Mouse (Mus musculus) layer of hippocampus, postnatal 14 days (tissue): ENCODE data around the gene Gabpb2. TPM values are rescaled to one million over a fixed set of nuclear protein-coding genes. Genes with fewer than 3 reads are reported as not detected.

ENCODE experiments used
- DNase-seq, 2 experiments: peaks; one replicate each; pipeline ENCODE4 v3.0.0; 2021 to 2022; ENCODE audit warnings: low spot score in 2 of 2, mixed read lengths in 1 of 2
- long read RNA-seq, 2 experiments: library from polyadenylated mRNA; stranded (forward); transcript quantifications; one replicate each; pipeline ENCODE4 v2.0.0; 2021
- total RNA-seq, 2 experiments: library from RNA; stranded (reverse); gene quantifications; 2 replicates each; pipeline ENCODE4 v1.2.3; 2021

The Gabpb2 gene
- total RNA-seq: 10 to 100 TPM; 10.5 to 11.8 TPM
- long read RNA-seq, experiment 1, partial matches to known transcripts: 1 of 1 reads
- long read RNA-seq, experiment 1, other reads (novel, unspliced or antisense): 0 of 1 reads
- long read RNA-seq, experiment 2, partial matches to known transcripts: 0 of 4 reads
- long read RNA-seq, experiment 2, other reads (novel, unspliced or antisense): 4 of 4 reads

DNA sequence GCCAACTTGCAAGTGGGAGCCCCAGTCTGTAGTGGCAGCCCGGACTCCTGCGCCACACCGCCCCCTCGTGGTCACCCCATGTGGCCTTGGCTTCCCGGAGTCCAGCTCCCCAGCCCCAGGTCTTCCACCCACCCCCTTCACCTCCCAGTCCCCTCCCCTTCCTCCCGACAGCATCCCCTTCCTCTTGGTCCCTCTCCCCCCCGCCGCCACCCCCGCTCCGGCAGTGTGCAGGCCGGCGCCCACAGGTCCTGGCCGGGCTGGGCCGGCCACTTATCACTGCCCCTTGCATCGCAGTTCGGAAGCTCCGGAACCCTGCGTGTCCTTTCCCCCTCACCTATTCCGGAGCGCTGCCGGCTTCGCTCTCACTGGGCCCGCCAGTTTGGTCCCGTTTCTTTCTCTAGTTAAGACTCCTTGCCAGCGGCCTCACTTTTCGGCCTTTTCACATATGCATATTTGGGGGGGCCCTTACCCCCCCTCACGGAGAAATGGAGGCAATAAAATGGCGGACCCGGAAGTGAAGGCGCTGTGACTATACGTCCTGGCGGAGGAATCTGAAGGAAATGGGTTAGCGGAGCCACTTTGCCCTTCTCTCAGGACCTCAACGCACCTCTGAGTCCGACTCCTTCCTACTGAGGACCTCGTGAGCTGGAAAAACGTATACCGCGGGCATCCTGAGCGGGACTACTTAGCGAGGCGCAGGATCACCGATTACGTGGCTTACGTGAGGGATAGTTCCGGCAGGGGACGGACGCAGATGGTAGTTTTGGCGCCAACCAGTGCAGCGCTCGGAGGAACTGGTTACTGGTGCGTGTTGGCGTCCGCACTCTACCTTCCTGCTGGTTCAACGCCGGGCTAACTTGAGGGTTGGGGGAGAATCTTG is at the start of gene Gabpb2:
Gene Gabpb2, minus strand, starts transcription at position 662 of the 880 bp plus-strand sequence.
- peak; percentile 92 for DNase-seq

DNA sequence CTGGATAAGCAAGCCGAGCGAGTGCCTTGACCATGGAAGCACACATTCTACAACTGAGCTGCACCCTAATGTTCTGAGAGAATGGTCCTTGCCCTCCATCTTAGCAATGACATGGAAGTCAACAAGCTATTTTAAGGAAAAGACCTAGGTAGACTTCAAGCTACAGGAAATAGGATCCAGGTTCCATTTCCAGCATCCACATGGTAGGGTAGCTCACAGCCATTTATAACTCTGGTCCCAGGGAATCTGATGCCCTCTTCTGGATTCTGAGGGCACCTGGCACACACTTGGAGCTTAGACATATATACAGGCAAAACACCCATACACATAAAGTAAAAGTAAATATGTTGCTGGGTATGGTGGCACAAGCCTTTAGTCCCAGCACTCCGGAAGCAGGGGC is 48.3 kb upstream of the Gabpb2 start:
- DNase-seq: no peak

DNA sequence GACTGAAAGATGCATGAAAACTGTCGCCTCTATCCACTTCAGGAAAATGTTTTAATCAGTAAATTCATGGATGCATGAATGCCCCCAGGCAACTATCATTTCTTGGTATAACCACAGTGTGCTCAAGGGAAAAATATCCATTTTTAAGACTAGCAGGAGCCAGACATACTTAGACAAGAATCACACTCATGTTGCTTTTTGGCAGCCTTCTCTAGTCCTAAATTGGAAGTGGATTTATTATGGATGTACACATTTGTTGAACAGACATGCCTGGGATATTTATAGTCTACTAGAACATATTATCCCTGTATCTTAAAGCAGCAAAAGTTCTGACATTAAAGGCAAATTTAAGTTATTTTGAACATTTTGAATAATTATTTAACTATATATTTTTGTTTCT is 47.0 kb upstream of the Gabpb2 start:
- DNase-seq: no peak

DNA sequence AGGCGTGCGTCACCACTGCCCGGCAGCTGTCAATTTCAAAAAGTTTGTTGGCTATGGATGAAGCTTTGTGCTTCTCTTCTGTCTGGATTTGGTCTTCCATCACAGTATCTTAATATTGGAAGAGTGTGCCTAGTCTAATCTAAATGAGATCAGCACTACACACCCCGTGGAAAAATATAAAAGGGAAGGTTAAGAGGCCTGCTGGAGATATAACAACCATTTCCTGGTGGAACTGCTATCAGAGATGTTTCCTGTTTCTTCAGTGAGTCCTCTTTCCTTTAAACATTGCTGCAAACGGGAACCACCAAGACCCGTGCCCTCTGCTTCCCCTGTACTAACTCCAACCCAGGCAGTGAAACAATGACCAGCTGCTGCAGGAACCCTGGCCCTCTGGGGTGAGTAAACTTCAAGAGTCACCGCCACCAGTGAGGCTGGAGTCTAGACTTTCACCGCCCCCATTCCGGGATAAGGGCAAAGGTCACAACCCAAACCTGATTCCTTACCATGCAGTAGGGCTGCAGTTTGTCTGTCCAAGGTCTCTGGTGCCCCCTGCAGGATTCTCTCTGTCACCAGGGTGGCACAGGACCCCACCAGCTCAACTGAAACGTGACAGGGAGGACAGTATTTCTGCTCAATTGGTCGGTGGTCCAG is 45.5 kb upstream of the Gabpb2 start:
- DNase-seq: peak; percentile 37 to 60

DNA sequence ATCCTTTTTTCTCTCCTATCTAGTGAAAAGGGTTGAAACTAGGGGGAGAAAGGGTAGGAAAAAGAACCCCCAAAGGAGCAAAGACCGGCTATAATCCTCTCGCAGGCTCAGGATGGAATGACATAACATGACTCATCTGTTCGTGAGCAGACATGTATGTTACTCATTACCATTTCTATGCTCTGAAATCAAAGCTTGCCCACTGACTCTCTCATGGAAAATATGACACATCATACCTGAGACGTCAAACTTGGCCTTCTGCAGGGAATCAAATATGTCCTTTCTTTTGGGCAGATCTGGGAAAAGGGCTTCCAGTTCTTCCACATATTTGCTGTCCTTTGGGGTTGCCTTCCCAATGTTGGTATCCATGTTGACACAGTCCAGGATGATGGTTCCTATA is 44.3 kb upstream of the Gabpb2 start:
- no peak for DNase-seq

DNA sequence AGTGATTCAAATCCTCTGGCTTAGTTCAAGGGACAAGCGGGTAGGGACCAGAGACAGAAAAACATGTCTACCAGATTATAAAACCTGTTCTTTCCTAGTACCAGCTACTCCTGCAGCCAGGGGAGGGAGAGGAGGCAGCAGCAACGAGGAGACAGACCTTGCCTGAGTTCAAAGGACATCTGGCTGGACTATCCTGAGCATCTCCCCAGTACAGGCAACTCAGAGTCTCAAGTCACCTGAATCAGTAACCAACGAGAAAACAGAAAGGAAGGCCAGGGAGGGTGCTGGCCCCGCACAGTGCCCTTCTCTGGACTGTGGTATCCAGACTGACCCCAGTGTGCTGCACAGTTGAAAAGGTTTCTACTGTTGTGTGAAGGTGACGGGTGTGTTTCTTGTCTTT is 39.2 kb upstream of the Gabpb2 start:
- no peak for DNase-seq

DNA sequence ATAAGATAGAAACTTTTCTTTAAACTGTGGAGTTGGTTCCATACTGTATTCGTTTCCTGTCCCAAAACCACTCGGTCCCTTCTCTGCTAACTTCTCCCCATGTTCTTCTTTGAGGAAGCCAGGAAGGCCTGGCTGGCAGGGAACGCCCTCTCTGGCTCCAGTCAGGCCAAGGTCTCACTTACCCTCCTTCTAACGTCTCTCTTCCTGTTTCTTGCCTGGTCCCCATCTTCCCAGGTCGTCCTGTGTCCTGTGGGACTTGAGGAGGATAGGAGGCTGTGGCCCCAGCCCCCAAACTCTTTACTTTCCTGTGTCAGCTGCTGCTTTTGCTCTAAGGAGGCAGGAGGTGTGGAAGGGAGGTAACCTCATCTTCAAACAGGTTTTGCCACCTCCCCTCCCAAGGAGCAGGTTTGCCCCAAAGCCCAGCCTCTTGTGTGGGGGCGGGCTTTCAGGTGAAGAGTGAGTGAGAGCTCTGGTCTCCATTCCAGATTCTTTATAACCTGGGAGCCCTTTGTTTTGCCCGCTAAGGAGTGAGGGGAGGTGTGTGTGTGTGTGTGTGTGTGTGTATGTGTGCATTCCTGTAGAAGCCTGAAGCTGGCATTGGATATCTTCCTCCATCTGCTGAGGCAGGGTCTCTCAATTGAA is 33.2 kb upstream of the Gabpb2 start, which contains the start of gene Bnipl:
Gene Bnipl, minus strand, starts transcription at position 411 of the 642 bp plus-strand sequence.
- no peak for DNase-seq

DNA sequence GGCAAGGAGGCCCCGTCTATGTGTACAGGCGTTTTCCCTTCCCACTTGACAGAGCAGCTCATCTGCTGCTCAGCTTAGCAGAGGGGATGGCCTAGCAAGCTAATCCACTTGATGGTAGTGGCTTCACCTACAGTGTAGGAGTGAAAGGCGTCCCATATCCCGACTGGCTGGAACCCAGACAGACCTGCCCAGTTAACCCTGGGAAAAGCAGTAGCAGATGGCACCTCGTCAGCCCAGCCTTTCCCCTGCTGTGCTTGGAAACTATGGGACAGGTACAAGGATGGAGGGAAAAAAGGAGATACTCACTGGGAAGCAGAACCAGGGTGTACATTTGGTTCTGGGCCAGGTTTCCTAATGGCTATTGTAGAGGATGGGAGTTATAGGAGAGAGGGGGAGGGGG is 32.6 kb upstream of the Gabpb2 start:
- DNase-seq: no peak

DNA sequence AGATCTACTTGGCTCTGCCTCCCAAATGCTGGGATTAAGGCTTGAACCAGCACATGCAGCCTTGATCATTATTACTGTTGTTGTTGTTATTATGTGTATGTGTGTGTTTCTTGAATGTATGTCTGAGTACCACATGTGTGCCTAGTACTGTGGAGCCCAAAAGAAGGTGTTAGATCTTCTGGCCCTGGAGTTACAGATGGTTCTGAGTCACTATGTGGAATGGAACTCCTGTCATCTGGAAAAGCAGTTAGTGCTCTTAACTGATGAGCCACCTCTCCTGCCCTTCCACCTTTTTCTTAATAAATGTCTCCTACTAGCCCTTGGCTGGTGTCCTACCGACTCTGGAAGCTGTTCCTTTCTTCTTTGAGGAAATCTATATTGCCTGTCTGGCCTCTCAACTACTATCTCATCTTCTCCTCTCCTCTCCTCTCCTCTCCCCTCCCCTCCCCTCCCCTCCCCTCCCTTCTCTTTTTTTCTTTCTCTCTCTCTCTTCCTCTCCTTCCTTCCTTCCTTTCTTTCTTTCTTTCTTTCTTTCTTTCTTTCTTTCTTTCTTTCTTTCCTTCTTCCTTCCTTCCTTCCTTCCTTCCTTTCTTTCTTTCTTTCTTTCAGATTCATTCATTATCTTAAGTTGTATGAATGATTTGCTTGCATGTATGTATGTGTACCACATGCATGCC is 30.1 kb upstream of the Gabpb2 start:
- DNase-seq: no peak

DNA sequence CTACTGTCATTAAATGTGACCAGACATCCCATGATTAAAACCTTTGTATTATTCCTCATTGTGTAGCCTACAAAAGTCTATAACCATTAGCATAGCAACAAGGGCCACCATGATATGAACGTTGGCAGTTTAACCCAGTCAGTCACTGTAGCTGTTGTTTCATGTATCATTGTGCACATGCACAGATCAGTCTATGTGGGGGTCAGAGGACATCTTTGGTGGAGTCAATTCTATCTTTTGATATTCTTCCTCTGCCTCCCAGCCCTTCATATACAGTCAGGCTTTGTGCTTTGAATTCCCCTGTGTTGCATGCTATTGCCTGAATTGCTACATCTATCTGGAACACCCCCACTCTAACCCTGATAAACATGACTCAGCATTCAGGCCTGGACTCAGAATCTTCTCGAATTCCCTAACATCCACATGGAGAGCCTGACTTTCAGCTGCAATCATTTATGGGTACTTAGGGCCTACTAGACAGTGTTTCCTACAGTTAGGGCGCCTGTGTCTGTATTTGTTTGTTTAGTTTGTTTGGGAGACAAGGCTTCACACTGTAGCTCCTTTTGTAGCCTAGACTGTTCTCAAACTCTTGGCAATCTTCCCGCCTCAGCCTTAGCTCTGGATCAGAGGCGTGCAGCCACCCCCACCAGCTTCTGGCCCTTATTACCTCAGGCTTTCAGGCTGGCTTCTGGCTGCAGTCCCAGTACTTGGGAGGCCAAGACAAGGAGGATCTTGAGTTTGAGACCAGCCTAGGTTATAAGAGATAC is 28.9 kb upstream of the Gabpb2 start:
- DNase-seq: peak in 1 of 2 experiments; percentile 76

DNA sequence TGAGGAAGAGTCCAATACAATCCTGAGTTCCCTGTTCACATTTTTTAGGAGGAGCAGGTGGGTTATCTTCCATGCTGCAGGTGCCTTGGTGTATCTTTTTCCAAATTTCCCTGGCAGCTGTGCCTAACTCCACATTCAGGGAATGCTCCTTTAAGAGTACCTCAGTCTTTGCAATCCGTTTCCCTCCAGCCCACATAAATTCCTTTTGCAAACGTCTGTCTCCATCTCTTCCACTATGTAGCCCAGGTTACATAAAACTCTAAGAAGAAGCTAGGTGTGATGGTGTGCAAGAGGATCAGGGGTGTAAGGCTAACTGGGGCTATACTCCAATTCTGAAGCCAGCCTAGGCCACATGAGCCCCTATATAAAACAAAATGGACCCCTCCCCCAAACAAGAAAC is 25.4 kb upstream of the Gabpb2 start:
- no peak for DNase-seq

DNA sequence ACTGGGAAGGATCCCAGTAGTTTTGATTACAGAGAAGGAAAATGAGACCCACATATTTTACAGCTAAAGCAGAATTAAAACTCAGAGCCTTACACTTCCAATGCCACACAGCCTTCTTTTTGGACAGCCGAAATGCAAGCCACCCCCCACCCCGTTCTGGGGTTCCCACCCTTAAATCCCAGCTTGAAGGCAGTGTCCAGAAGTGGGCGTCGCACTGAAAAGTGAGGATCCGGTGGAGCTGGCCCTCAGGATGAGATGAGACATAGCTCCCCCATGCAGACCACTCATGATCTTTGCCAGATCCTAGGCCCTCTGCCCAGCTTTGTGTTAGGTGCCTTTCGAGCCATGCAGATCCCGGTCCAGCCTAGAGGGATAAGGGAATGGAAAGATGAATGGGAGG is 23.8 kb upstream of the Gabpb2 start, which contains the start of gene Gm128:
Gene Gm128, minus strand, starts transcription at position 101 of the 400 bp plus-strand sequence.
- DNase-seq: no peak

DNA sequence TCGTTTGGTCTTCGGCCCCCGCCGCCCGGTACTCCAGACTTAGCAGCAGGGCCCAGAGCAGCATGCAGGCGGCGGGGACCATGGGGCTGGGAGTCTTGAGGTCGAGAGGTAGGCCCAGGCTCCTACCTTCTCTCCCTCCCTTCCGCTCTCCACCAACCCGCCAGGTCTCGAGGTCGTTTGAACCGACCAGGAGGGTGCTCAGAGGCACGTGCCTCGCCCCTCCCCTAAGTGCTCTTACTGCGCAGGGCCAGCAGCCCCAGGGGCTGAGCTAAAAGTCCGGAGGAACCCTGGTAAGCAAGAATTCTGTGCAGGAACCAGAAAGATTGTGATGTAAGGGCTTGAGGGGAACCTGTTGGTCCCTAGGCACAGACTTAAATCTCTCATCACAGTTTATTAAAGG is 23.2 kb upstream of the Gabpb2 start:
- DNase-seq: no peak

DNA sequence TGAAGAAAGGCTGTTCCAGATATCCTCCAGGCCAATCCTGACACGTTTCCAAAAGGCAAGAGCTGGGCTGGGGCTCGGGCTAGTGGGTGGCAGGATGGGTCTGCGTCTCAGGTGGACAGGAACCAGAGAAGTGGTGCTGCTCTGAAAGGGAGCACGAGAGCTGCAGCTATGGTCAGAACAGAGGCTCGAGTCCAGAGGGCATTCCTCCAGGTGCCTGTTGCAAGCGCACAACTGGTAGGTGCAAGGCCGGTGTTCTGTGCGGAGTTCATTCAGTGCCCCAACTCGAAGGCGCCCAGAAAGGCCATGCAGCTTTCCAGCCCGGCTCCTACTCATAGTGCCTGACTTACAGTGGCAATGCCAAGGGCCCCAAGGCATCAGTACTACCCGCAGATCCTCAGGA is 22.3 kb upstream of the Gabpb2 start:
- DNase-seq: no peak

DNA sequence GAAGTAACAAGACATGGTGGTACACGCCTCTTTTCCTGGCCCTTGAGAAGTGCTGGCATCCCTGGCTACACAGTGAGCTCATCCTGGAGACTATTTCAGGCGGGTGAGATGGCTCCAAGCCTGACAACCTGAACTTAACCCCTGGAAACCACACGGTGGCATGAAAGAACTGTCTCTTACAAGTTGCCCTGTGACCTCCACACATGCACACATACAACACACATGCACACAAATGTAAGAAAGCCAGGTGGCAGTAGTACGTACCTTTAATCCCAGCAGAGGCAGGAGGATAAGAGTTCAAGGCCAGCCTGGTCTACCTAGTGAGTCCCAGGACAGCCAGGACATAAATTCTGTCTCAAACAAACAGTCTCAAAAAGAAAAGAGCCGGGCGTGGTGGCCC is 21.3 kb upstream of the Gabpb2 start:
- no peak for DNase-seq

DNA sequence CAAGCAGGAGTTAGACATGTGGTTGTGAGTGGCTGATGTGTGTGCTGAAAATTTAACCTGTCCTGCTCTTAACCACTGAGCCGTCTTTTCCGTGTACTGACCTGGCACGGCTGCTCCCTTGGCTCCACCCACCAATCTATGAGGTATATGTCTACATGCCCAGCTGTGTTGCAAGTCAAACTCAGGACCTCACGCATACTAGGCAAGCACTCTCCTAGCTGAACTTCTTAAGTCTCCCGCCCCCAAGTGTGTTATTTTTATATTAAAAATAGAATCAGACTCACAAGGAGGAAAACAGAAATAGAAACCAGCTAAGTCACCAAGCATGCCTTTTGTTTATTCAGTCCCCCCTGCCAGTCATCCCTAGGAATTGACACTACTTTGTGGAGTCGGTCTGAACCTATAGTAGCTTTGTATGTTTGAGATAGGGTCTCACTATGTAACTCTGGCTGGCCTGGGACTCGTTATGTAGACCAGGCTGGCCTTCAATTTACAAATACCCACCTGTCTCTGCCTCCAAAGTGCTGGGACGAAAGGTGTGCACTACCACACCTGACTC is 19.9 kb upstream of the Gabpb2 start:
- DNase-seq: no peak

DNA sequence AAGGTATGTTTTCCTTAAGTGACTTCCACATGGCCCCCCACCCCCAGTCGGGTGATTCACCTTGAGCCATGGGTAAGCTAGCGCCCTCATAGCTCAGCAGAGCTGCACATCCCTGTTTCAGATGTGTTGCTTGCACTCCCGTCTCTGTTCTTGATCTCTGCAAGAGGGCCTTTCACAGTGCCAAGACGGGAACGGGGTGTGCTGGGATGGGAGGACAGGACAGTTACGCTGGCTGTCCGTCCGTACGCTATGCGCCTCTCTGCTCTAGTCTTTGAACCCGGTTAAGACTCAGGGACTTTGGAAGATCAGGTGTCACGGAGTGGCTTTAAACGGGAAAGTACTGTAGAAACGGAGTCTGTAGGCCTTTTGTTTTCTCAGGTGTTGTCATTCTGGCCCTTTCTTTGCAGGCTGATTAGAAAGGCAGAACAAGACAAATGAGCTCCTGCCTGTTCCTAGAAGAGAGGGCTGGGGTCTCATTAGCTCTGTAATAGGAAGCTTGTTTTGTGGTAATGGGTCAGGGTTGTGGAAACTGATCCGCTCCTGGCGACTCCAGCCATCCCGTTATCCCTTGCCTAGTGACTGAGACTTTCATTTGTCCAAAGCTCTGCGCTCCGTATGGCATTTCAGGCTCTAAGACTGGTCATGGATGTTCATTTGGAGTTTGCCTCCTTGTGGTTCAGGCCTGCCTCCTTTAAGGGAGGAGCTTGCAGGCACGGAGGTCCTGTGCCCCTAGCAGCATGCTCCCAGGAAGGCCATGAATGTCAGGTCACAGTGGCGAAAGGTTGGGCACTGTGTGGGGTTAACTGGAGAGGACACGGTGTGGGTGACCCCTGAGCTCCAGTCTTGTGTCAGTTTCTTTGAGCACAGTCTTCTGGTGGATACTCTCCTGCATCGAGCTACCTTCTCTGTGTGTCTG is 17.9 kb upstream of the Gabpb2 start:
- no peak for DNase-seq

DNA sequence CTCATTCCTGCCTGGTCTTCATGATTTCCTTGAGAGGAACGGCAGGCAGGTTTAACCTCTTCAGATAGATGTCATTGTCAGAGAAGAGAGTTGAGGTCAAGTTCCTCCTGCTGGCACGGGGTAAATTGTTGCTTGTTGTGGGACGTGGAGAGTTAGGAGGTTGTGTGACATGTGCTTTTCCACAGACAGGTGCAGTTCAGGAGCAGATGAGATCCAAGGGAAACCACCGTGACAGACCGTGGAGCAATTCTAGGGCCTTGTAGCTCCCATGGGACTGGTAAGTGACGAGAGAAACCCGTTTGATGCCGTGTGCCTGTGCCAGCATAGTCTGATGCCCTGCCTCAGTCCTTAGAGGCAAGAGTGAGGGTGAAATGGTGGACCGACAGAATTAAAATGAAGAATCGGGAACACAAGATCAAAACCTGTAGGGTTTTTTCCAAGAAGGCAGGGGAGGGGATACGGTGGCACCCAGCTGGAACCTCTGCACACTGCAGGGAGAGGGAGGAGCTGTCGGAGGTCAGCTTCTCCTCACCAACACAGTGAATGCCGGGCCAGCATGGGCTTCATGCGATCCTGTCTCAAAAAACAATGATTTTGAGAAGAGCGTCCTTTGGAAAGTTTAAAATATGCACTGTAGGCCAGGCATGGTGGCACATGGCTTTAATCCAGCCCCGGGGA is 15.7 kb upstream of the Gabpb2 start:
- no peak for DNase-seq
